Mouse (Mus musculus) midbrain, embryonic 11.5 days (tissue): ENCODE measurements around the gene Dennd5a. TPM values are rescaled to one million over a fixed set of nuclear protein-coding genes. Genes with fewer than 3 reads are reported as not detected.

Experiments
- ATAC-seq: fragments of 200-750 bp; cut with Nextera tagmentation; 2 replicates; pipeline ENCODE4 v1.8.0; 2017; ENCODE audit warnings: moderate TSS enrichment, moderate library complexity; ENCODE audit not compliant: low FRiP score
- DNase-seq: peaks from one replicate; pipeline ENCODE4 v3.0.0; 2015; ENCODE audit warnings: low spot score; ENCODE audit errors: missing footprints
- H3K27ac ChIP-seq: fragments of 300-500 bp; sonication (generic); 2 replicates; pipeline ENCODE4 v1.5.1; 2014; ENCODE audit warnings: low read depth, low read length
- H3K27me3 ChIP-seq: fragments of 300-500 bp; sonication (generic); 2 replicates; pipeline ENCODE4 v1.6.1; 2014; ENCODE audit warnings: mild to moderate bottlenecking, low read length, moderate library complexity, mixed read lengths; ENCODE audit not compliant: control insufficient read depth, insufficient read depth
- H3K36me3 ChIP-seq: fragments of 300-500 bp; sonication (generic); 2 replicates; pipeline ENCODE4 v1.6.1; 2014; ENCODE audit warnings: mild to moderate bottlenecking, low read length, moderate library complexity, mixed read lengths; ENCODE audit not compliant: control insufficient read depth, insufficient read depth
- H3K4me1 ChIP-seq: fragments of 300-500 bp; sonication (generic); 2 replicates; pipeline ENCODE4 v1.6.1; 2014; ENCODE audit warnings: low read length; ENCODE audit not compliant: control insufficient read depth, insufficient read depth
- H3K4me2 ChIP-seq: fragments of 300-500 bp; sonication (generic); 2 replicates; pipeline ENCODE4 v1.6.1; 2014; ENCODE audit warnings: mild to moderate bottlenecking, moderate library complexity
- H3K4me3 ChIP-seq: fragments of 300-500 bp; sonication (generic); 2 replicates; pipeline ENCODE4 v1.5.1; 2014; ENCODE audit warnings: low read depth, low read length
- H3K9ac ChIP-seq: fragments of 300-500 bp; sonication (generic); 2 replicates; pipeline ENCODE4 v1.6.1; 2014; ENCODE audit warnings: low read length
- H3K9me3 ChIP-seq: fragments of 300-500 bp; sonication (generic); 2 replicates; pipeline ENCODE4 v1.6.1; 2016; ENCODE audit warnings: low read length; ENCODE audit not compliant: control insufficient read depth
- WGBS: fragments of 180-500 bp; shearing (Covaris S2); extraction: QIAGEN DNeasy Blood & Tissue Kit; methylation state at CpG from one replicate; pipeline ENCODE4 v1.1.7; 2014; 5-methylcytosine and 5-hydroxymethylcytosine counted together
- polyA plus RNA-seq: library from polyadenylated mRNA; unstranded; fragments of >200 nt; fragmentation: Nextera tagmentation; extraction: Ambion mirVana; gene quantifications from 2 replicates; pipeline ENCODE4 v1.2.1, GENCODE M21; 2014

The Dennd5a gene
- polyA plus RNA-seq, 1 experiment from 2014 or later: 53.0 TPM

GRCm38 (mm10) chr7:109848867-109849733 lies 111.2 kb downstream of the Dennd5a start:
- H3K36me3 ChIP-seq: no peaks in the 10 kb centered on the region
- H3K27ac ChIP-seq: peak overlapping the region; percentile 41; the same call in 1 of the 2 replicates
- peaks cover 23% of the 10 kb centered on the region for H3K4me1 ChIP-seq
- H3K4me3 ChIP-seq: no peak overlapping the region
- 0 out of 2 replicates have a peak, but pooled peaks cover 2% of the 10 kb centered on the region for H3K27me3 ChIP-seq
- no peak overlapping the region for H3K4me2 ChIP-seq
- 27% methylated on average over 11 of the region's 11 CpGs for WGBS
- ATAC-seq (peak; percentile 56; the same call in 1 of the 2 replicates), DNase-seq (peak; percentile 90)
- no peak overlapping the region for H3K9ac ChIP-seq
- no peaks in the 10 kb centered on the region for H3K9me3 ChIP-seq

- no peak overlapping the region for H3K9ac ChIP-seq
- H3K36me3 ChIP-seq: no peaks in the 10 kb centered on the region
- ATAC-seq: no peak
- no peaks in the 10 kb centered on the region for H3K9me3 ChIP-seq
- H3K4me2 ChIP-seq: no peak overlapping the region
- 77% methylated on average over 6 of the region's 6 CpGs for WGBS
- H3K27ac ChIP-seq: no peak overlapping the region
- no peak for DNase-seq
- H3K4me3 ChIP-seq: no peak overlapping the region
- H3K4me1 ChIP-seq: peaks cover 5% of the 10 kb centered on the region
- H3K27me3 ChIP-seq: no peaks in the 10 kb centered on the region
Measured at GRCm38 (mm10) chr7:109844100-109844499, 116.2 kb downstream of the Dennd5a start.

Other genes starting within 250 kb of the Dennd5a start
- gene BC051019, start 236.6 kb downstream of the Dennd5a start, polyA plus RNA-seq: not detected in 2 replicates
- 0.20 TPM in 1 of 2 replicates, not detected in the other for gene Ascl3, start 228.7 kb downstream of the Dennd5a start, polyA plus RNA-seq
- 63.9 and 69.4 TPM in 2 replicates for gene Tmem9b, start 207.6 kb downstream of the Dennd5a start, polyA plus RNA-seq
- 1.1 and 1.3 TPM in 2 replicates for gene Nrip3, start 178.4 kb downstream of the Dennd5a start, polyA plus RNA-seq
- 3.6 and 4.2 TPM in 2 replicates for gene Scube2, start 94.8 kb downstream of the Dennd5a start, polyA plus RNA-seq
- 85.6 and 89.5 TPM in 2 replicates for gene Tmem41b, start 26.5 kb upstream of the Dennd5a start, polyA plus RNA-seq
- 37.8 and 40.2 TPM in 2 replicates for gene Ipo7, start 57.8 kb upstream of the Dennd5a start, polyA plus RNA-seq
- 32.4 and 32.5 TPM in 2 replicates for gene Zfp143, start 100.7 kb upstream of the Dennd5a start, polyA plus RNA-seq
- gene Wee1, start 161.6 kb upstream of the Dennd5a start, polyA plus RNA-seq: 31.2 and 32.6 TPM in 2 replicates